Mouse (Mus musculus) embryonic facial prominence, embryonic 15.5 days (tissue): ENCODE results near the gene Usp49. TPM values are rescaled to one million over a fixed set of nuclear protein-coding genes. Genes with fewer than 3 reads are reported as not detected.
"Not testable (repeated sequence)": the region's sequence is repeated elsewhere in the genome, so short reads cannot be mapped to it uniquely, and the experiment has no call there.

Source experiments
- ATAC-seq: fragments of 200-750 bp; cut with Nextera tagmentation; 2 replicates; pipeline ENCODE4 v1.8.0; 2017; ENCODE audit warnings: low read depth, moderate TSS enrichment; ENCODE audit not compliant: insufficient number of reproducible peaks, low FRiP score, low TSS enrichment
- H3K27ac ChIP-seq: fragments of 300-500 bp; sonication (generic); replicated peaks from 2 replicates; pipeline ENCODE4 v1.5.1; 2015; ENCODE audit warnings: mild to moderate bottlenecking, inconsistent platforms
- H3K27me3 ChIP-seq: fragments of 300-500 bp; sonication (generic); 2 replicates; pipeline ENCODE4 v1.6.1; 2015; ENCODE audit warnings: inconsistent platforms
- H3K36me3 ChIP-seq: fragments of 300-500 bp; sonication (generic); 2 replicates; pipeline ENCODE4 v1.6.1; 2015; ENCODE audit warnings: mild to moderate bottlenecking, inconsistent platforms
- H3K4me1 ChIP-seq: fragments of 300-500 bp; sonication (generic); 2 replicates; pipeline ENCODE4 v1.6.1; 2015; ENCODE audit warnings: inconsistent platforms
- H3K4me2 ChIP-seq: fragments of 300-500 bp; sonication (generic); replicated peaks from 2 replicates; pipeline ENCODE4 v1.6.1; 2015; ENCODE audit warnings: mild to moderate bottlenecking, inconsistent platforms
- H3K4me3 ChIP-seq: fragments of 300-500 bp; sonication (generic); replicated peaks from 2 replicates; pipeline ENCODE4 v1.5.1; 2015; ENCODE audit warnings: mild to moderate bottlenecking, inconsistent platforms
- H3K9ac ChIP-seq: fragments of 300-500 bp; sonication (generic); 2 replicates; pipeline ENCODE4 v1.6.1; 2015; ENCODE audit warnings: inconsistent platforms
- H3K9me3 ChIP-seq: fragments of 300-500 bp; sonication (generic); replicated peaks from 2 replicates; pipeline ENCODE4 v1.6.1; 2016; ENCODE audit warnings: inconsistent platforms
- WGBS: fragments of 180-500 bp; shearing (Covaris S2); methylation state at CpG from one replicate; pipeline ENCODE4 v1.1.7; 2015; 5-methylcytosine and 5-hydroxymethylcytosine counted together
- polyA plus RNA-seq: library from polyadenylated mRNA; unstranded; fragments of >200 nt; fragmentation: Nextera tagmentation; extraction: Ambion mirVana; gene quantifications from 2 replicates; pipeline ENCODE4 v1.2.1, GENCODE M21; 2015

Usp49 gene
- polyA plus RNA-seq, 1 experiment from 2014 or later: 4.4 TPM

GRCm38 (mm10) chr17:47628851-47629676, 1.4 kb upstream of the Usp49 start:
- H3K4me3 ChIP-seq: peak overlapping the region; percentile 73
- peak overlapping the region; percentile 93 for H3K27ac ChIP-seq
- H3K4me2 ChIP-seq: peak overlapping the region; percentile 96
- H3K4me1 ChIP-seq: peaks cover 26% of the 10 kb centered on the region
- no peaks in the 10 kb centered on the region for H3K27me3 ChIP-seq
- peaks cover 24% of the 10 kb centered on the region for H3K36me3 ChIP-seq
- WGBS: under 1% methylated on average over 62 of the region's 63 CpGs
- H3K9ac ChIP-seq: peak overlapping the region; percentile 63
- ATAC-seq: peak; percentile 95
- no peaks in the 10 kb centered on the region for H3K9me3 ChIP-seq

- H3K27ac ChIP-seq: peak overlapping the region; percentile 80
- peak overlapping the region; percentile 63 for H3K9ac ChIP-seq
- H3K36me3 ChIP-seq: peaks cover 16% of the 10 kb centered on the region; the same call in 1 of the 2 replicates
- peaks cover 26% of the 10 kb centered on the region for H3K4me1 ChIP-seq
- no peaks in the 10 kb centered on the region for H3K27me3 ChIP-seq
- no peaks in the 10 kb centered on the region for H3K9me3 ChIP-seq
- H3K4me3 ChIP-seq: peak overlapping the region; percentile 73
- ATAC-seq: peak; percentile 18; the same call in 1 of the 2 replicates
- peak overlapping the region; percentile 96 for H3K4me2 ChIP-seq
- under 1% methylated on average over 61 of the region's 61 CpGs for WGBS
Observed at GRCm38 (mm10) chr17:47629717-47630677, 493 bp upstream of the Usp49 start.

DNA sequence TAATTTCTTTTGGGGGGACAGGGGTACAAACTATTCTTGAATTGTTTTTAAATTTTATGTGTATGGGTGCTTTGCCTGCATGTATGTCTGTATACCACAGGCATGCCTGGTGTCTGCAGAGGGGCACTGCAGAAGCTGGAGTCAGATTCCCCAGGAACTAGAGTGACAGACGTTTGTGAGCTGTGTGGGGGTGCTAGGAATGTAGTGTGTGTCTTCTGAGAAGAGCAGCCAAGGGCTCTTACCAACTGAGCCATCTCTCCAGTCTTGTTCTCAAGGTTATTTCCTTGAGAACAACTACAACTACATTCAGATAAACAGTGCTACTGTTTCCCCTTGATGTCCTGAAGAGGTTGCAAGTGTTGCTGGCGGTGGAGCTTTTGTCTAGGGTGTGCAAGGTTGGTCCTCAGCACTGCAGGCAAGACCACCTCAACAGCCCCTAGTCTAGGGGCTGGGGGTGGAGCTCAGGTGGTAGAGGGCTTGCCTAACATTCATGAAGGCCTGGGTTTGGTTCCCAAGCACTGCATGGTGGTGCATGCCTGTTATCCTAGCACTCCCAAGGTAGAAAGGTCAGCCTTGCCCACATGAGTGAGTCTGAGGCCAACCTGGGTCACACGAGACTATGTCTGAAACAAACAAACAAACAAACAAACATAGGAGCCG, 1.8 kb downstream of the Usp49 start:
- no peak overlapping the region for H3K4me2 ChIP-seq
- no peaks in the 10 kb centered on the region for H3K27me3 ChIP-seq
- peaks cover 26% of the 10 kb centered on the region for H3K4me1 ChIP-seq
- no peak overlapping the region for H3K4me3 ChIP-seq
- no peak overlapping the region for H3K9ac ChIP-seq
- 64% methylated on average over 4 of the region's 4 CpGs for WGBS
- no peak for ATAC-seq
- H3K36me3 ChIP-seq: peaks cover 7% of the 10 kb centered on the region
- no peaks in the 10 kb centered on the region for H3K9me3 ChIP-seq
- H3K27ac ChIP-seq: no peak overlapping the region

- Histone ChIP-seq H3K36me3 (peaks cover 7% of the 10 kb centered on the region), H3K9me3 (no peaks in the 10 kb centered on the region), H3K27me3 (no peaks in the 10 kb centered on the region), H3K4me3 (no peak overlapping the region), H3K27ac (no peak overlapping the region), H3K4me1 (peaks cover 17% of the 10 kb centered on the region), H3K9ac (no peak overlapping the region), H3K4me2 (no peak overlapping the region)
- WGBS: 78% methylated on average over 7 of the region's 7 CpGs
- no peak for ATAC-seq
Observed at GRCm38 (mm10) chr17:47633999-47634770, 3.7 kb downstream of the Usp49 start.

DNA sequence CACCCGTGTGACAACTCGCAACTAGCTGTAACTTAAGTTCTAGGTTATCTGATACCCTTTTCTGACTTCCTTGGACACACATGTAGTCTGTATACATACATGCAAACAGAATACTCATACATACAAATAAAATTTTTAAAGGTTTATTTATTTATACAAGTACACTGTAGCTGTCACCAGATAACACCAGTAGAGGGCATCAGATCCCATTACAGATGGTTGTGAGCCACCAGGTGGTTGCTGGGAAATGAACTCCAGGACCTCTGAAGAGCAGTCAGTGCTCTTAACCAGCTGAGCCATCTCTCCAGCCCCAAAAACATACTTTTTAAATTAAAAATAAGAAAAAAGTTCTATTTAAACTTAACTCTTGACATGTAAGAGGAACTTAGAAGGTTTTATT, 12.5 kb downstream of the Usp49 start:
- Histone ChIP-seq H3K9me3 (no peaks in the 10 kb centered on the region), H3K4me1 (no peaks in the 10 kb centered on the region), H3K27ac (no peak overlapping the region), H3K9ac (no peak overlapping the region), H3K36me3 (no peaks in the 10 kb centered on the region), H3K4me3 (no peak overlapping the region), H3K4me2 (no peak overlapping the region), H3K27me3 (no peaks in the 10 kb centered on the region)
- no peak for ATAC-seq
- 81% methylated on average over 2 of the region's 2 CpGs for WGBS

DNA sequence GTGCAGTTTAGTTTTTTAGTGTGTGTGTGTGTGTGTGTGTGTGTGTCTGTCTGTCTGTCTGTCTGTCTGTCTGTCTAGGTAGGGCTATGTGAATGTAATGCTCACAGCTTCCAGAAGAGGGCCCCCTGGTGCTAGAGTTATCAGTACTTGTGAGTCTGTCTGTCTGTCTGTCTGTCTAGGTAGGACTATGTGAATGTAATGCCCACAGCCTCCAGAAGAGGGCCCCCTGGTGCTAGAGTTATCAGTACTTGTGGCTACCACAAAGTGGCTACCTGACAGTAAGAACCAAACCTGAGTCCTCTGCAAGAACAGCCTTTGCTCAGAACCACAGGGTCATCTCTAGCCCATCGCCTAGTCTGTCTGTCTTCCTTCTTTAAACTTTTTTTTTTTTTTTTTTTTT, 16.2 kb downstream of the Usp49 start:
- Histone ChIP-seq H3K27ac (no peak overlapping the region), H3K4me1 (no peaks in the 10 kb centered on the region), H3K4me3 (no peak overlapping the region), H3K4me2 (no peak overlapping the region), H3K9me3 (no peaks in the 10 kb centered on the region), H3K9ac (no peak overlapping the region), H3K27me3 (no peaks in the 10 kb centered on the region), H3K36me3 (no peaks in the 10 kb centered on the region; the same call in 1 of the 2 replicates)
- 65% methylated on average over 1 of the region's 1 CpGs for WGBS
- no peak for ATAC-seq

- no peak for ATAC-seq
- H3K4me1 ChIP-seq: no peaks in the 10 kb centered on the region
- H3K36me3 ChIP-seq: no peaks in the 10 kb centered on the region; the same call in 1 of the 2 replicates
- no peak overlapping the region for H3K27ac ChIP-seq
- no peak overlapping the region for H3K4me2 ChIP-seq
- no peak overlapping the region for H3K4me3 ChIP-seq
- WGBS: 75% methylated on average over 4 of the region's 4 CpGs
- H3K9ac ChIP-seq: no peak overlapping the region
- H3K27me3 ChIP-seq: no peaks in the 10 kb centered on the region
- no peaks in the 10 kb centered on the region for H3K9me3 ChIP-seq
Observed at GRCm38 (mm10) chr17:47648966-47649365, 18.5 kb downstream of the Usp49 start.

DNA sequence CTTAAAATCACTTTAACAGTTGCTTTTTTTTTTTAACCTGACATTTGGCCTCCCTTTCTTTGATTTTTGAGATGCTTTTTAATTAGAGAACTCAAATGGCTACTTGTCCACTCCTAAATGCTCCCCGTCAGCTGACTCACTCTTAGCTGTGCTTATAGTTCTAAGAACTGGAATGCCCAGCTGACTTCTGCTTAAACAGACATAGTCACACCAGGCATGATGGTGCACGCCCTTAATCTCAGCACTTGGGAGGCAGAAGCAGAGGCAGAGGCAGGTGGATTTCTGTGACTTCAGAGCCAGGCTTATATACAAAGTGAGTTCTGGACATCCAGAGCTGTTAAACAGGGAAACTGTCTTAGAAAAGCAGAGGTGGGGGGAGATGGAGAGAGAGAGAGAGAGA, 21.5 kb downstream of the Usp49 start:
- Histone ChIP-seq H3K36me3 (no peaks in the 10 kb centered on the region; the same call in 1 of the 2 replicates), H3K9me3 (no peaks in the 10 kb centered on the region), H3K4me2 (no peak overlapping the region), H3K9ac (no peak overlapping the region), H3K4me1 (no peaks in the 10 kb centered on the region), H3K27ac (no peak overlapping the region), H3K27me3 (no peaks in the 10 kb centered on the region), H3K4me3 (no peak overlapping the region)
- WGBS: 85% methylated on average over 2 of the region's 2 CpGs
- ATAC-seq: no peak

- H3K4me2 ChIP-seq, H3K4me1 ChIP-seq, H3K27ac ChIP-seq, H3K9ac ChIP-seq, ATAC-seq, H3K27me3 ChIP-seq, H3K9me3 ChIP-seq, H3K4me3 ChIP-seq, H3K36me3 ChIP-seq: not testable (repeated sequence)
- WGBS: 93% methylated on average over 8 of the region's 8 CpGs
Observed at GRCm38 (mm10) chr17:47654346-47654745, 23.9 kb downstream of the Usp49 start.

- WGBS: 84% methylated on average over 5 of the region's 5 CpGs
- Histone ChIP-seq H3K4me3 (no peak overlapping the region), H3K27ac (no peak overlapping the region), H3K9me3 (no peaks in the 10 kb centered on the region), H3K9ac (no peak overlapping the region), H3K27me3 (no peaks in the 10 kb centered on the region), H3K4me2 (no peak overlapping the region), H3K4me1 (no peaks in the 10 kb centered on the region), H3K36me3 (no peaks in the 10 kb centered on the region; the same call in 1 of the 2 replicates)
- ATAC-seq: no peak
Observed at GRCm38 (mm10) chr17:47655697-47656096, 25.2 kb downstream of the Usp49 start.
